Mouse (Mus musculus): Measurements from ENCODE around the gene Ascl5. TPM values are rescaled to one million over a fixed set of nuclear protein-coding genes. Genes with fewer than 3 reads are reported as not detected.

The Ascl5 gene
- total RNA-seq, 4 experiments from 2014 or later: not detected

DNA sequence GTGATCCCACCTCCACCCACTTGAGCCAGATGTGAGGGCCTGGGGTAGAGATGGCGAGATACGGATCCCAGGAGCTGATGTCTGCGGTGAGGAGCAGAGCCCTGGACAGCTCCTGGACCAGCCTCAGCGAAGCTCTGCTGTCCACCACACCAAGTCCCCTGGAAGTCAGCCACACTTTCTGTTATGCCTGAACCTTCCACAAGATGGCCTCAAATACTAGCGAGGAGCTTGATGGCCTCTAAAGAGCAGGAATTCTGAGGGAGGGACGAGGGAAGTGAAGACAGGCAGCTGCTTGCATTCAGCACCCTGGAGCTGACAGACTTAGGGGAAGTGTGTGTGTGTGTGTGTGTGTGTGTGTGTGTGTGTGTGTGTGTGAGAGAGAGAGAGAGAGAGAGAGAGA, 861 bp downstream of the Ascl5 start:
- DNase-seq (ENCODE audit: low spot score): peak; percentile 73

- DNase-seq (ENCODE audit: low spot score): no peak
Observed at GRCm38 (mm10) chr1:136052547-136052946, 1.9 kb downstream of the Ascl5 start, which contains the start of gene Cacna1s. Cacna1s (plus strand) TSS chr1:136052750.

- DNase-seq (ENCODE audit: low spot score): no peak
Observed at GRCm38 (mm10) chr1:136055771-136056170, 5.2 kb downstream of the Ascl5 start.

- no peak for DNase-seq (ENCODE audit: low spot score)
Observed at GRCm38 (mm10) chr1:136058594-136058993, 8.0 kb downstream of the Ascl5 start.

GRCm38 (mm10) chr1:136061041-136061789, 10.6 kb downstream of the Ascl5 start:
- DNase-seq (ENCODE audit: low spot score): peak; percentile 44

- no peak for DNase-seq (ENCODE audit: low spot score)
Observed at GRCm38 (mm10) chr1:136061790-136062141, 11.2 kb downstream of the Ascl5 start.

GRCm38 (mm10) chr1:136063991-136064390, 13.4 kb downstream of the Ascl5 start:
- DNase-seq (ENCODE audit: low spot score): no peak

GRCm38 (mm10) chr1:136066621-136067020, 16.0 kb downstream of the Ascl5 start:
- DNase-seq (ENCODE audit: low spot score): no peak

DNA sequence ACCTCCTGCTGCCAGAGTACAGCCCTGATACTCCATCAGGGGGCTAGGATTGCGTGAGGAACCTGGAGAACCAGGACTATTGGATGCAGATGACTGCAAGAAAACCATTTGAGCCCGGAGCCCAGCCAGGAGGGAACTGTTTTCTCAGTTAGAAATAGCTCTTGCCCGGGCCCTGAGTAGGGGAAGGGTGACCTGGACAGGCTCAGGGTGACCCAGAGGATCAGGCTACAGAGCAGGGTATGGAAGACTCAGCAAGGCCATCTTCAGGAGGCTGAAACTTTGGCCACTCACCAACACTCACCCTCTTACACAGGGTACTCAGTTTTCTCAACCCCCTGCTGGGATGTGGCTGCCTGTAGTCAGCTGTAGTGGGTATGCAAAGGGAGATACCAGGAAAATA, 17.0 kb downstream of the Ascl5 start:
- DNase-seq (ENCODE audit: low spot score): no peak

DNA sequence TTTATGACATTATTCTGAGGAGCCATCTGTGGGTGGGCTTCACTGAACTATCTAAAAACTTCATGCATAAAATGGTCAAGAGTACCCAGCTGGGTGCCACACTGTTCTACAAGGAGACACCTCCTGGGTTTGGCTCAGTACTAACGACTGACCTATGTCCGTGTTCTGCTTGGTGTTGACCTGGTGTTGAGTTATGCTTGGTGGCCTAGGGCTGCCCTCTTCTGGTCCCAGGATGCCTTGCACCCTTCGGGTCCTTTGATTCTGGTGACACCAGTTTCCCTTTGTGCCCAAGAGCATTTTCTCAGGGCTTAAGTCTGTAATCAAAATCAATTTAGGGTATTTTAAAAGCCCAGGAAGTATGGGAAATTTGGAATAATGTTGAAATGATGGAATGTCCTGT, 25.5 kb downstream of the Ascl5 start:
- no peak for DNase-seq (ENCODE audit: low spot score)

DNA sequence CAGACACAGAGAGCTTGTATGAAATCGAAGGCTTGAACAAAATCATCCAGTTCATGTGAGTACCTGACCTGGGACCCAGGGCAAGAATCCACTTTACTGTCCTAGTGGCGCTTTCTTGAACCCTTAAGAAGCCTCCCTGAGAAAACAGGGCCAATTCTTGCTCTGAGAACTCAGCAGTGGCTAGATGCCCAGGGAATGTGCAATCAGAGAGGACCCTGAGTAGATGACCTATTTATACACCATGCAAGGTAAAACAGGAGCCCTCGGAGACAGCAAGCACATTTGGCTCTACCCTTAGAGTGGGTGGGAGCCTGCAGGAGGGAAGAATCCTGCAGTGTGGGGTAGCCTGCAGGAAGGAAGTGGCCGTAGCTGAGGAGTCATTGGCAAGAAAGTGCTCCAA, 27.1 kb downstream of the Ascl5 start:
- no peak for DNase-seq (ENCODE audit: low spot score)

- no peak for DNase-seq (ENCODE audit: low spot score)
Observed at GRCm38 (mm10) chr1:136081161-136081560, 30.6 kb downstream of the Ascl5 start.

DNA sequence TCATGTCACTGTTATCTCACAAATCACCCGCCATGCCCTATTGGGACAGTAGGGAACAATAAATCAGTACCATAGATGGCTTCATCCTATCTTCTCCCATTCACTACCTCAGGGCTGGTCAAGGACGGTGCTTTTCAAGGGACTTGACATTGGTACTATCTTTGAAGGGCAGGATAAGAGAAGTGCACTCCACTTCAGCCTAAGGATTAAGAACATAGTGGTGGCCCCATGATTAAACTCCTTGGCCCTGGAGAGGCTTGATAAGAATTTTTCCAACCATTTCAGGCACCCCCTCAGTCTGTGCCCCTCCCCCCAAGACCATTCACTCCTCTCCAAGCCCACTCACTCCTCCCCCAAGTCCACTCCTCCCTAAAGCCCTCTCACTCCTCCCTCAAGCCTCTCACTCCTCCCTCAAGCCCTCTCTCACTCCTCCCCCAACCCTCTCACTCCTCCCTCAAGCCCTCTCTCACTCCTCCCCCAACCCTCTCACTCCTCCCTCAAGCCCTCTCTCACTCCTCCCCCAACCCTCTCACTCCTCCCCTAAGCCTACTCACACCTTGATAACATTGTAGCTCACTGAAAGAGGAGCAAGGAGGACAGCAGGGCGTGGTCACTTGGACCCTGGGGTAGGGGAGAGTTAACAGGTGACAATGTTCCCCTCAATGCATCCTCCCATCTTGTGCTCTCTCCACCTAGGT, 35.5 kb downstream of the Ascl5 start:
- no peak for DNase-seq (ENCODE audit: low spot score)

DNA sequence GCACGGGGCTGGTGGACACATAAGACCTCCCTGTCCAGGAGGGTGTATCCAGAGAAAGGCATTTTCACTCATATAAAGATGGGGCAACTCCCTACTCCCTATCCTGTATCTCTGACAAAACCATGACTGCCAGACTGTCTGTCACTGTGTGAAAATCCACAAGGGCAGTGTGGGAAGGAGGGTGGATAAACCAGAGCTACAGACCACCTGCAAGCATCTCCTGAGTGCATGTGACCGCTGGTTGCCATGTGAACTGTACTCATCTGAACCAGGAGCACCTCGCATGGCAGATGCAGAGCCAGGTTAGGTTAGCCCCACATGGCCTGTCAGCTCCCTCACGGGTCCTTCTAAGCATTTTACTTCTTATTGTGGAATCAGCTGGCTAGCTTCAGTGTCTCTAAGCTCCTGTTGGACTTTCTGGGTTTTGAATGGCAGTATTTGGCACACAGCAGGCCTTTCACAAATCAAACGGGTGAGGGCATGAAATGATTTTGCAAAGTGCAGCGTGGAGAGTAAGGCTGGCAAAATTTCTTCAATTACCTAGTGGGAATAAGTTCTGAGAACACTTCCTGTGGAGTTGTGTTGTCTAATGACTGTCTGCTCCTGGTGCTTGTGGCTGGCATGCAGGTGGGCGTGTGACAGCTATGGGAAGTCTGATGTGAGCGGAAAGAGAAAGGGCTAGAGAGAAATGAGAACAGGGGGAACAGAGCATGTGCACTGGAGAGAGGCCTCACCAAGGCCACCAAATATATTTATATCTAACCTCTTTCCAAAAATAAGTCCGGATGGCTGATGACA, 39.0 kb downstream of the Ascl5 start:
- DNase-seq (ENCODE audit: low spot score): peak; percentile 17

GRCm38 (mm10) chr1:136093726-136094125, 43.1 kb downstream of the Ascl5 start:
- DNase-seq (ENCODE audit: low spot score): no peak

- no peak for DNase-seq (ENCODE audit: low spot score)
Observed at GRCm38 (mm10) chr1:136094807-136095206, 44.2 kb downstream of the Ascl5 start.

Other genes starting within 250 kb of the Ascl5 start
- 1 to 10 TPM; 5.0 to 8.6 (median 5.5) TPM for gene Lad1, start 232.2 kb upstream of the Ascl5 start, total RNA-seq (2022)
- gene Tnnt2, start 214.4 kb upstream of the Ascl5 start, total RNA-seq (2022): over 10,000 TPM in 2 of 4 experiments, 1,000 to 10,000 TPM in 2; 8,821 to 11,650 (median 10,060) TPM
- gene Pkp1, start 131.6 kb upstream of the Ascl5 start, total RNA-seq (2022): not detected
- under 1 TPM; 0.05 to 0.16 (median 0.10) TPM for gene Igfn1, start 44.5 kb upstream of the Ascl5 start, total RNA-seq (2022)
- 10 to 100 TPM; 12.6 to 21.0 (median 17.3) TPM for gene Tmem9, start 42.7 kb upstream of the Ascl5 start, total RNA-seq (2022)
- gene Cacna1s, start 1.9 kb downstream of the Ascl5 start, total RNA-seq (2022): 10 to 100 TPM; 15.3 to 19.4 (median 18.4) TPM
- 1 to 10 TPM in 1 of 4 experiments, under 1 TPM in 3; 0.57 to 1.3 (median 0.67) TPM for gene Kif21b, start 80.6 kb downstream of the Ascl5 start, total RNA-seq (2022)
- gene Mroh3, start 162.0 kb downstream of the Ascl5 start, total RNA-seq (2022): not detected
- not detected for gene Inava, start 183.5 kb downstream of the Ascl5 start, total RNA-seq (2022)
- not detected for gene Gpr25, start 210.1 kb downstream of the Ascl5 start, total RNA-seq (2022)

Measured in heart, adult 8-10 months (tissue).